Mouse (Mus musculus): Measurements from ENCODE around the gene Clcn7. TPM values are rescaled to one million over a fixed set of nuclear protein-coding genes. Genes with fewer than 3 reads are reported as not detected.

The Clcn7 gene
- polyA plus RNA-seq, 1 experiment, result 22.9 TPM

GRCm38 (mm10) chr17:25114908-25115645 lies 18.1 kb upstream of the Clcn7 start:
- TF ChIP-seq MYOG (IDR thresholded peaks at IDR 0.05; ENCODE audit: control insufficient read depth in 1 of 3, insufficient read depth in 1 of 3, insufficient read length in 2 of 3, low read depth in 2 of 3) (no peak), TCF3 (IDR thresholded peaks at IDR 0.05; ENCODE audit: insufficient read length, low read depth) (no peak), POLR2A (IDR thresholded peaks at IDR 0.05; ENCODE audit: insufficient read length, low read depth) (no peak), REST (IDR thresholded peaks at IDR 0.05; ENCODE audit: insufficient read depth, insufficient read length) (no peak), CEBPB (IDR thresholded peaks at IDR 0.05; ENCODE audit: insufficient read depth, poor library complexity, severe bottlenecking) (no peak), MYOD1 (IDR thresholded peaks at IDR 0.05; ENCODE audit: control insufficient read depth in 1 of 3, insufficient read length in 2 of 3, low read depth in 2 of 3) (no peak), E2F4 (IDR thresholded peaks at IDR 0.05; ENCODE audit: insufficient read depth) (no peak), MAX (IDR thresholded peaks at IDR 0.05; ENCODE audit: low read depth) (no peak)
- Histone ChIP-seq H3K79me2 (ENCODE audit: control insufficient read depth, insufficient read depth) (peaks cover 7% of the 10 kb centered on the region), H3K36me3 (ENCODE audit: control insufficient read depth, insufficient read depth) (no peaks in the 10 kb centered on the region), H3K4me2 (ENCODE audit: low read depth) (peak overlapping the region; percentile 98), H3K27me3 (ENCODE audit: control insufficient read depth, insufficient read depth, insufficient read length) (peaks cover 4% of the 10 kb centered on the region), H3K4me3 (peak overlapping the region; percentile 61), H3ac (ENCODE audit: control insufficient read depth, insufficient read length) (peak overlapping the region; percentile 20)

GRCm38 (mm10) chr17:25115664-25116432 lies 17.3 kb upstream of the Clcn7 start, which contains the start of gene Telo2:
TSS of gene Telo2 (minus strand) at chr17:25115967.
- H3K79me2 ChIP-seq (ENCODE audit: control insufficient read depth, insufficient read depth), result peaks cover 7% of the 10 kb centered on the region
- peak within 1 kb of the TSS; percentile 61 for H3K4me3 ChIP-seq
- H3K4me2 ChIP-seq (ENCODE audit: low read depth), result peak within 1 kb of the TSS; percentile 98
- H3K27me3 ChIP-seq (ENCODE audit: control insufficient read depth, insufficient read depth, insufficient read length), result peaks cover 4% of the 10 kb centered on the region
- peak within 1 kb of the TSS; percentile 20 for H3ac ChIP-seq (ENCODE audit: control insufficient read depth, insufficient read length)
- H3K36me3 ChIP-seq (ENCODE audit: control insufficient read depth, insufficient read depth), result no peaks in the 10 kb centered on the region
- TF ChIP-seq MYOG (IDR thresholded peaks at IDR 0.05; ENCODE audit: control insufficient read depth in 1 of 3, insufficient read depth in 1 of 3, insufficient read length in 2 of 3, low read depth in 2 of 3), result peak; percentile 2 to 64 (median 63)
- no peak for TF ChIP-seq SRF (IDR thresholded peaks at IDR 0.05; ENCODE audit: control insufficient read depth, insufficient read length, low read depth)
- no peak for TF ChIP-seq TCF12 (IDR thresholded peaks at IDR 0.05; ENCODE audit: insufficient read depth, poor library complexity, severe bottlenecking)
- TF ChIP-seq CEBPB (IDR thresholded peaks at IDR 0.05; ENCODE audit: insufficient read depth, poor library complexity, severe bottlenecking), result no peak
- TF ChIP-seq MYOD1 (IDR thresholded peaks at IDR 0.05; ENCODE audit: control insufficient read depth in 1 of 3, insufficient read length in 2 of 3, low read depth in 2 of 3), result peak in 2 of 3 experiments; percentile 47 to 60
- TF ChIP-seq POLR2A (IDR thresholded peaks at IDR 0.05; ENCODE audit: insufficient read length, low read depth), result peak; percentile 82
- TF ChIP-seq MAX (IDR thresholded peaks at IDR 0.05; ENCODE audit: low read depth), result peak; percentile 88
- TF ChIP-seq POLR2AphosphoS2 (IDR thresholded peaks at IDR 0.05; ENCODE audit: insufficient read length, low read depth), result peak; percentile 12
- peak; percentile 58 for TF ChIP-seq USF1 (IDR thresholded peaks at IDR 0.05; ENCODE audit: low read depth)
- TF ChIP-seq REST (IDR thresholded peaks at IDR 0.05; ENCODE audit: insufficient read depth, insufficient read length), result no peak
- TF ChIP-seq E2F4 (IDR thresholded peaks at IDR 0.05; ENCODE audit: insufficient read depth), result no peak
- no peak for TF ChIP-seq TCF3 (IDR thresholded peaks at IDR 0.05; ENCODE audit: insufficient read length, low read depth)

DNA sequence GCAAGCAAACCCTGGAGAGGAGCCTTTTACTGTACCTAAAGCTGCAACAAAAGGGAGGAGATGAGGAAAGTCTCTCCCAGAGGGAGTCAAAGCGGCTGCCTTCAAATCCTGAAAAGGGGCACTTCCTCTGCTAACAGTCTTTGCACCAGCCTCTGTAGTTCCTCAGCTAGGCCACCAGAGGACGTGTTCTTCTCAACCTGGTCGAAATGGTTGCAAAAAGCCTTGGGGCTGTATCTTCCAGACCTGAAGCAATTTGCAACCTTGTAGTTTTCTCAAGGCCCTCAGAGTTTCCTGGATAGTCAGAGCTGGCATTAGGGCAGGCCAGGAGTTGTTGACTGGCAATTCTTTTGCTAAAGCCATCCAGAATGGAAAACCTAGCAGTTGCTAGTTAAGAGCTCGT lies 15.9 kb upstream of the Clcn7 start:
- peaks cover 7% of the 10 kb centered on the region for H3K79me2 ChIP-seq (ENCODE audit: control insufficient read depth, insufficient read depth)
- TF ChIP-seq SRF (IDR thresholded peaks at IDR 0.05; ENCODE audit: control insufficient read depth, insufficient read length, low read depth) (no peak), MAX (IDR thresholded peaks at IDR 0.05; ENCODE audit: low read depth) (no peak)
- no peak overlapping the region for H3ac ChIP-seq (ENCODE audit: control insufficient read depth, insufficient read length)
- peaks cover 4% of the 10 kb centered on the region for H3K27me3 ChIP-seq (ENCODE audit: control insufficient read depth, insufficient read depth, insufficient read length)
- no peak overlapping the region for H3K4me3 ChIP-seq
- H3K36me3 ChIP-seq (ENCODE audit: control insufficient read depth, insufficient read depth), result no peaks in the 10 kb centered on the region
- no peak overlapping the region for H3K4me2 ChIP-seq (ENCODE audit: low read depth)

DNA sequence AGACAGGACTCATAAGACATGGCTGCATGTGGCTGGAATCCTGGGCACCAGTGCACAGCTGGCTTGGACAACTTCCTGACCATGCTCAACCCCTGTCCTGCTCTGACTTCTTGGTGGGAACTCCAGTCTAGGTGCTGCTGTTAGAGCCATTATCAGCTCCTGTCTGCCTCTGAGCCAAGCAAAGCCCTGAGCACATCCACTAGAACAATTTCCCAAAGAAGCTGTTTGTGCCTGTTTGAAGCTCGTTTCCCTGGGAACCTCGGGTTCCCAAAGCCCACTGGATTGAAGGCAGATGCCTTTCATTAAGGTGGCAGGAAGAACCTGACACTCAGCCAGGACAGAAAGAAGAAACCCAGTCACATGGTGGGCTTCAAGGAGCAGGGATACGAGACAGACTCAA lies 12.8 kb upstream of the Clcn7 start, which contains the start of gene Ptx4:
Ptx4 (plus strand) TSS at position 355 of the 400 bp plus-strand sequence.
- Histone ChIP-seq H3ac (ENCODE audit: control insufficient read depth, insufficient read length) (no peak within 1 kb of the TSS), H3K36me3 (ENCODE audit: control insufficient read depth, insufficient read depth) (no peaks in the 10 kb centered on the region), H3K79me2 (ENCODE audit: control insufficient read depth, insufficient read depth) (no peaks in the 10 kb centered on the region), H3K4me2 (ENCODE audit: low read depth) (no peak within 1 kb of the TSS), H3K4me3 (no peak within 1 kb of the TSS), H3K27me3 (ENCODE audit: control insufficient read depth, insufficient read depth, insufficient read length) (peaks cover 10% of the 10 kb centered on the region)
- TF ChIP-seq POLR2A (IDR thresholded peaks at IDR 0.05; ENCODE audit: insufficient read length, low read depth) (no peak), CEBPB (IDR thresholded peaks at IDR 0.05; ENCODE audit: insufficient read depth, poor library complexity, severe bottlenecking) (no peak), MAX (IDR thresholded peaks at IDR 0.05; ENCODE audit: low read depth) (no peak), MYOG (IDR thresholded peaks at IDR 0.05; ENCODE audit: control insufficient read depth in 1 of 3, insufficient read depth in 1 of 3, insufficient read length in 2 of 3, low read depth in 2 of 3) (no peak), MYOD1 (IDR thresholded peaks at IDR 0.05; ENCODE audit: control insufficient read depth in 1 of 3, insufficient read length in 2 of 3, low read depth in 2 of 3) (no peak), E2F4 (IDR thresholded peaks at IDR 0.05; ENCODE audit: insufficient read depth) (no peak), REST (IDR thresholded peaks at IDR 0.05; ENCODE audit: insufficient read depth, insufficient read length) (no peak), USF1 (IDR thresholded peaks at IDR 0.05; ENCODE audit: low read depth) (no peak), SRF (IDR thresholded peaks at IDR 0.05; ENCODE audit: control insufficient read depth, insufficient read length, low read depth) (no peak), TCF3 (IDR thresholded peaks at IDR 0.05; ENCODE audit: insufficient read length, low read depth) (no peak), TCF12 (IDR thresholded peaks at IDR 0.05; ENCODE audit: insufficient read depth, poor library complexity, severe bottlenecking) (no peak), POLR2AphosphoS2 (IDR thresholded peaks at IDR 0.05; ENCODE audit: insufficient read length, low read depth) (no peak)
